Mouse (Mus musculus) thymus, adult 2 months (tissue): Measurements from ENCODE around the gene Gna11.

Source experiments
- CTCF ChIP-seq: fragments of 200-500 bp; IDR thresholded peaks from 2 replicates; pipeline ENCODE4 v1.5.1; 2012; ENCODE audit warnings: mild to moderate bottlenecking, control low read depth, low read length, moderate library complexity, borderline replicate concordance; ENCODE audit not compliant: control insufficient read depth, poor library complexity, insufficient read depth; ENCODE audit errors: extremely low read depth
- POLR2A ChIP-seq: fragments of 200-500 bp; IDR thresholded peaks from 2 replicates; pipeline ENCODE4 v1.6.1; 2012; ENCODE audit warnings: mild to moderate bottlenecking, low read length, control low read depth, moderate library complexity; ENCODE audit not compliant: control insufficient read depth, poor library complexity, insufficient read depth; ENCODE audit errors: extremely low read depth

DNA sequence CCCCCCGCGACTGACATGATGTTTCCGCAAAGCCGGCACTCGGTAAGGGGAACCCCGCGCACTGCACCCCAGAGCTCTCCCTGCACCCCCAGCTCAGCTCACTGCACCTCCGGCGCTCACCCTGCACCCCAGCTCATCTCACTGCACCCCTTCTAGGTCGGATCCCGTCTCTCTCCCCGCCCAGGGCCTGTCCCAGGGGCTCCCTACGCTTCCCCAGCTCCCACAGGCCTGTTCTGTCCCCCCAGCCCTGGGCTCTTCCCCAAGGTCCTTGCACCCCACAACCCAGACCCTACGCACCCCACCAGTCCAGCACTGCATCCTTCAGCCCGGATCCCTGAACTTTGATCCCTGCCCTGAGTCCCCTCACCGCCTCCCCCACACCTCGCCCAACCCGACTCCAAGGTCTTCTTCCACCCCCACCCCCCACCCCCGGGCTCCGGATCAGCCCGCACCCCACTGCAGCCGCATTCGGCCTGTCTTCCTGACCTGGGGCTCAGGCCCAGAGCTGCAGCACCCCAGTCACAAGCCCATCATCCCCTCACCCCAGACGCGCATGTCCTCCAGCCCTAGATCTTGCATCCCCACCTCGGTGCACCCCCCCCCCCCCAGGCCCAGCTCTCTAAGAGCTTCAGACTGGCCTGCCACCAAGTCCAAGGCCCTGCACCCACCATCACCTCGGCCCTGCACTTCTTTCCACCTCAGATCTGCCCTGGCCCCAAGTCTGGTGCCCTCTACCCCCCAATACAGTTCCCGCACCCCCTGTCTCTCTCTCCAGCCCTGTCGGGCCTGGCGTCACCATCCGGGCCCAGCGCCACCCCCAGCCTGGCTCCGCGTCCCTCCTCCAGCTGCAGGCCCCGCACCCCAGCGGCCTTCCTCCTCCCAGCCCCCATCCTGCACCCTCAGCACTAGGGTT, 14.9 kb upstream of the Gna11 start:
- TF ChIP-seq CTCF (0 out of 2 replicates have a peak, but pooled peaks have one; percentile 43), POLR2A (peak; percentile 55; the same call in 1 of the 2 replicates)
